Mouse (Mus musculus): ENCODE results near the gene Olfr646. TPM values are rescaled to one million over a fixed set of nuclear protein-coding genes. Genes with fewer than 3 reads are reported as not detected.

Gene Olfr646
- total and polyA plus RNA-seq, 3 experiments, result 0.33 TPM; not detected in 2

DNA sequence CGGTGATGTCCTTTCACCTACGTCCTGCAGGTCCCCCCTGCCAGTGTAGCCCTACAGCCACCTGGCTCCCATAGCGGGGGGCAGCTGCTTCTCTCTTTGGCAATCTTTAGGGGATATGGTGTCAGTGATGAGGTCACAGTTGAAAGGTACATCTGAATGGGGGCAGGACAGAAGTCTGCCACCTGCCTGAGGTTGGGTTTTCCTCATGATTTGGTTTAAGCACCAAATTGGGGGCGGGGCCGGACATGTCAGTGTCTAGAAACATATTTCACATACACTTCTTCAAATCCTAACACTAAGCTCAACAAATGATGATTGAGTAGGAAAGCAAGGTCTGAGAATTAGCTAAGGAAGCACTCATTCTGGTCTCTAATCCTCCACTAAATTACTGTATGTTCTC is 25.1 kb downstream of the Olfr646 start, which contains the start of gene Ubqln5:
Gene Ubqln5, minus strand, starts transcription at position 101 of the 400 bp plus-strand sequence.
- no peak within 1 kb of the TSS for H3K4me3 ChIP-seq (ENCODE audit: low read depth, low read length)
- no peak for ATAC-seq (ENCODE audit: extremely low read depth, insufficient number of reproducible peaks, low FRiP score, poor library complexity, severe bottlenecking)
- DNase-seq (ENCODE audit: low spot score), result no peak
- TF ChIP-seq TAL1 (conservative IDR thresholded peaks at IDR 0.05; ENCODE audit: low read depth, low read length), result no peak
- no peaks in the 10 kb centered on the region for H3K4me1 ChIP-seq (ENCODE audit: insufficient read depth, low read depth, low read length)
- no peaks in the 10 kb centered on the region for H3K9me3 ChIP-seq (replicated peaks)
- H3K27me3 ChIP-seq (ENCODE audit: insufficient read depth, low read length), result no peaks in the 10 kb centered on the region; the same call in 1 of the 2 replicates
- no peaks in the 10 kb centered on the region for H3K36me3 ChIP-seq (replicated peaks)

DNA sequence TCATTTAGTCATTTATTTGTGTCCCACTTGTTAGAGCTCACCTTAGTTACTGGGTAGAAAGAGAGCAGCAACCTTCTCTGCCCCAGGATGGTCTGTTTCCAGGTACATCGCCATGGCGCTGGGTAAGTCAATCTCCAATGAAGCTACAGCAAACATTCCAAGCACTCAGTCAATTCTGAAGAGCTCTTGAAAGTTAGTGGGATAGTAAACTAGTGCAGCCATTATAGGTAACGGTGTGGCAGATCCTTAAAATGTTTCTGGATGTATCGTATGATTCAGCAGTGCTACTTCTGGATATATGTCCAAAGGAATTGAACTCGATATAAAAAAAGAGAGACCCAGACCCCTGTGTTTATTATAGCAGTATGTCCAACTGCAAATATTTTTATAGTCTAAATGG is 32.6 kb downstream of the Olfr646 start, which contains the start of gene Olfr643:
Gene Olfr643, minus strand, starts transcription at position 101 of the 400 bp plus-strand sequence.
- Histone ChIP-seq H3K27me3 (ENCODE audit: insufficient read depth, low read length) (no peaks in the 10 kb centered on the region), H3K9me3 (replicated peaks) (no peaks in the 10 kb centered on the region), H3K4me1 (ENCODE audit: insufficient read depth, low read depth, low read length) (no peaks in the 10 kb centered on the region), H3K4me3 (ENCODE audit: low read depth, low read length) (no peak within 1 kb of the TSS), H3K36me3 (replicated peaks) (no peaks in the 10 kb centered on the region)
- no peak for TF ChIP-seq CTCF (IDR thresholded peaks at IDR 0.05; ENCODE audit: low read depth, low read length)
- TF ChIP-seq POLR2AphosphoS5 (IDR thresholded peaks at IDR 0.05; ENCODE audit: insufficient replicate concordance, low read depth, low read length), result no peak
- TF ChIP-seq GATA1 (IDR thresholded peaks at IDR 0.05; ENCODE audit: borderline replicate concordance, low read length), result no peak
- no peak for TF ChIP-seq GATA2 (IDR thresholded peaks at IDR 0.05; ENCODE audit: borderline replicate concordance, low read depth, low read length)
- no peak for TF ChIP-seq TAL1 (conservative IDR thresholded peaks at IDR 0.05; ENCODE audit: low read depth, low read length)
- ATAC-seq (ENCODE audit: extremely low read depth, insufficient number of reproducible peaks, low FRiP score, poor library complexity, severe bottlenecking) (no peak), DNase-seq (ENCODE audit: low spot score) (no peak)

DNA sequence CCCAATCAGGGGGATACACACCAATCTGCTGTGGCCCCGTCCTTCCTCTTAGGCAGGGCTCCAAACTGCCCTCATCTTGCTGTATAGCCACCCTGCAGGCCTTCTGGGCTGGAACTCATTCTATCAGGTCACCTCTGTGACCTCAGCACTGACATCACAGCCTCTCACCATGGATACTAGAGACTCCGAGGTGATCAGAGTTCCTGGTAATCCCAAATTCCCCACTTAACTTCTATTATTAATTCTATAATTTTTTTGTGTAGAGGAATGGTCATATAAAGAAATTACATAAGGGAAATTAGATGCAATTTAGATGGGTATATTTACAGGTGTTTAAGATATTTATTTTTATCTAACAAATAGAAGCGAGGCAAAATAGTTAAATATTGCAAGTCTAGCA is 38.5 kb downstream of the Olfr646 start, which contains the start of gene Ubqln3:
Gene Ubqln3, minus strand, starts transcription at position 101 of the 400 bp plus-strand sequence.
- Histone ChIP-seq H3K27me3 (ENCODE audit: insufficient read depth, low read length) (no peaks in the 10 kb centered on the region; the same call in 1 of the 2 replicates), H3K4me1 (ENCODE audit: insufficient read depth, low read depth, low read length) (no peaks in the 10 kb centered on the region), H3K4me3 (ENCODE audit: low read depth, low read length) (no peak within 1 kb of the TSS), H3K36me3 (replicated peaks) (no peaks in the 10 kb centered on the region), H3K9me3 (replicated peaks) (no peaks in the 10 kb centered on the region)
- DNase-seq (ENCODE audit: low spot score) (no peak), ATAC-seq (ENCODE audit: extremely low read depth, insufficient number of reproducible peaks, low FRiP score, poor library complexity, severe bottlenecking) (no peak)
- TF ChIP-seq GATA2 (IDR thresholded peaks at IDR 0.05; ENCODE audit: borderline replicate concordance, low read depth, low read length) (no peak), CTCF (IDR thresholded peaks at IDR 0.05; ENCODE audit: low read depth, low read length) (no peak), TAL1 (conservative IDR thresholded peaks at IDR 0.05; ENCODE audit: low read depth, low read length) (no peak), POLR2AphosphoS5 (IDR thresholded peaks at IDR 0.05; ENCODE audit: insufficient replicate concordance, low read depth, low read length) (no peak), GATA1 (IDR thresholded peaks at IDR 0.05; ENCODE audit: borderline replicate concordance, low read length) (no peak)

DNA sequence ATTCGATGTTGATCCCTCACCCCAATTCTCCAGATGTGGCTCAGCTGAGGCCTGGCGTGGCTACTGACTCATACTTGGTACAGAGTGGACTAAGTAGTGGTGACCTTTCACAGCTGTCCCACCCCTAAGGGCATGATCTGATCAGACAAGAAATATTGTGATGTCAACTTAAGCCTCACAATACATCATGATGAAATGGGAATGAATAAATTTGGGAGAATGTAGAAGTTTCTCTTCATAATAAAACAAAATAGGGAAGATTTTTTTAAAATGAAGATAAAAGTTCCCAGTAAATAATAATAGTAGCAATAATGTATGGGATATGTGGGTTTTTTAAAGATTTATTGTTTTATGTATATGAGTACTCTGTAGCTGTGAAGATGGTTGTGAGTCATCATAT is 45.8 kb downstream of the Olfr646 start, which contains the start of gene Ubqlnl:
Gene Ubqlnl, minus strand, starts transcription at position 101 of the 400 bp plus-strand sequence.
- H3K36me3 ChIP-seq (replicated peaks), result no peaks in the 10 kb centered on the region
- no peak for TF ChIP-seq CTCF (IDR thresholded peaks at IDR 0.05; ENCODE audit: low read depth, low read length)
- no peak for TF ChIP-seq TAL1 (conservative IDR thresholded peaks at IDR 0.05; ENCODE audit: low read depth, low read length)
- no peak for TF ChIP-seq POLR2AphosphoS5 (IDR thresholded peaks at IDR 0.05; ENCODE audit: insufficient replicate concordance, low read depth, low read length)
- H3K4me3 ChIP-seq (ENCODE audit: low read depth, low read length), result no peak within 1 kb of the TSS
- no peaks in the 10 kb centered on the region for H3K9me3 ChIP-seq (replicated peaks)
- no peaks in the 10 kb centered on the region for H3K4me1 ChIP-seq (ENCODE audit: insufficient read depth, low read depth, low read length)
- ATAC-seq (ENCODE audit: extremely low read depth, insufficient number of reproducible peaks, low FRiP score, poor library complexity, severe bottlenecking) (no peak), DNase-seq (ENCODE audit: low spot score) (no peak)
- no peaks in the 10 kb centered on the region; the same call in 1 of the 2 replicates for H3K27me3 ChIP-seq (ENCODE audit: insufficient read depth, low read length)

Other genes starting within 250 kb of the Olfr646 start
Only the 20 nearest of the 28 such genes appear.
- gene Olfr632, start 170.5 kb upstream of the Olfr646 start, total RNA-seq (2014; fragmentation: Nextera tagmentation), result not detected in 2 replicates
- gene Olfr632, start 170.5 kb upstream of the Olfr646 start, total RNA-seq (2017), result 0.16 TPM in 1 of 2 replicates, not detected in the other
- gene Olfr632, start 170.5 kb upstream of the Olfr646 start, polyA plus RNA-seq (2012), result not detected in 2 replicates
- not detected in 2 replicates for gene Olfr633, start 160.4 kb upstream of the Olfr646 start, total RNA-seq (2014; fragmentation: Nextera tagmentation)
- gene Olfr633, start 160.4 kb upstream of the Olfr646 start, total RNA-seq (2017), result 0.11 and 0.35 TPM in 2 replicates
- not detected in 2 replicates for gene Olfr633, start 160.4 kb upstream of the Olfr646 start, polyA plus RNA-seq (2012)
- gene Olfr635, start 133.7 kb upstream of the Olfr646 start, total RNA-seq (2014; fragmentation: Nextera tagmentation), result not detected in 2 replicates
- 0.12 and 0.33 TPM in 2 replicates for gene Olfr635, start 133.7 kb upstream of the Olfr646 start, total RNA-seq (2017)
- gene Olfr635, start 133.7 kb upstream of the Olfr646 start, polyA plus RNA-seq (2012), result not detected in 2 replicates
- gene Olfr638, start 106.1 kb upstream of the Olfr646 start, total RNA-seq (2014; fragmentation: Nextera tagmentation), result not detected in 2 replicates
- gene Olfr638, start 106.1 kb upstream of the Olfr646 start, total RNA-seq (2017), result not detected in 2 replicates
- not detected in 2 replicates for gene Olfr638, start 106.1 kb upstream of the Olfr646 start, polyA plus RNA-seq (2012)
- not detected in 2 replicates for gene Olfr639, start 87.6 kb upstream of the Olfr646 start, total RNA-seq (2014; fragmentation: Nextera tagmentation)
- gene Olfr639, start 87.6 kb upstream of the Olfr646 start, total RNA-seq (2017), result 0.17 and 0.22 TPM in 2 replicates
- not detected in 2 replicates for gene Olfr639, start 87.6 kb upstream of the Olfr646 start, polyA plus RNA-seq (2012)
- gene Olfr640, start 79.3 kb upstream of the Olfr646 start, total RNA-seq (2014; fragmentation: Nextera tagmentation), result not detected in 2 replicates
- 0.11 and 0.17 TPM in 2 replicates for gene Olfr640, start 79.3 kb upstream of the Olfr646 start, total RNA-seq (2017)
- gene Olfr640, start 79.3 kb upstream of the Olfr646 start, polyA plus RNA-seq (2012), result not detected in 2 replicates
- not detected in 2 replicates for gene Olfr641, start 69.4 kb upstream of the Olfr646 start, total RNA-seq (2014; fragmentation: Nextera tagmentation)
- 0.12 TPM in 1 of 2 replicates, not detected in the other for gene Olfr641, start 69.4 kb upstream of the Olfr646 start, total RNA-seq (2017)
- not detected in 2 replicates for gene Olfr641, start 69.4 kb upstream of the Olfr646 start, polyA plus RNA-seq (2012)
- gene Olfr642, start 52.2 kb upstream of the Olfr646 start, total RNA-seq (2014; fragmentation: Nextera tagmentation), result not detected in 2 replicates
- 0.11 and 0.12 TPM in 2 replicates for gene Olfr642, start 52.2 kb upstream of the Olfr646 start, total RNA-seq (2017)
- not detected in 2 replicates for gene Olfr642, start 52.2 kb upstream of the Olfr646 start, polyA plus RNA-seq (2012)
- gene 4930516K23Rik, start 43.4 kb upstream of the Olfr646 start, total RNA-seq (2014; fragmentation: Nextera tagmentation), result not detected in 2 replicates
- gene 4930516K23Rik, start 43.4 kb upstream of the Olfr646 start, total RNA-seq (2017), result 0.05 and 0.23 TPM in 2 replicates
- not detected in 2 replicates for gene 4930516K23Rik, start 43.4 kb upstream of the Olfr646 start, polyA plus RNA-seq (2012)
- not detected in 2 replicates for gene Olfr644, start 33.0 kb upstream of the Olfr646 start, total RNA-seq (2014; fragmentation: Nextera tagmentation)
- gene Olfr644, start 33.0 kb upstream of the Olfr646 start, total RNA-seq (2017), result 0.17 and 0.76 TPM in 2 replicates
- not detected in 2 replicates for gene Olfr644, start 33.0 kb upstream of the Olfr646 start, polyA plus RNA-seq (2012)
- gene Olfr645, start 19.4 kb upstream of the Olfr646 start, total RNA-seq (2014; fragmentation: Nextera tagmentation), result not detected in 2 replicates
- 0.05 and 0.12 TPM in 2 replicates for gene Olfr645, start 19.4 kb upstream of the Olfr646 start, total RNA-seq (2017)
- gene Olfr645, start 19.4 kb upstream of the Olfr646 start, polyA plus RNA-seq (2012), result not detected in 2 replicates
- not detected in 2 replicates for gene Ubqln5, start 25.0 kb downstream of the Olfr646 start, total RNA-seq (2014; fragmentation: Nextera tagmentation)
- gene Ubqln5, start 25.0 kb downstream of the Olfr646 start, total RNA-seq (2017), result not detected in 2 replicates
- not detected in 2 replicates for gene Ubqln5, start 25.0 kb downstream of the Olfr646 start, polyA plus RNA-seq (2012)
- not detected in 2 replicates for gene Olfr643, start 32.5 kb downstream of the Olfr646 start, total RNA-seq (2014; fragmentation: Nextera tagmentation)
- gene Olfr643, start 32.5 kb downstream of the Olfr646 start, total RNA-seq (2017), result not detected in 2 replicates
- not detected in 2 replicates for gene Olfr643, start 32.5 kb downstream of the Olfr646 start, polyA plus RNA-seq (2012)
- not detected in 2 replicates for gene Ubqln3, start 38.4 kb downstream of the Olfr646 start, total RNA-seq (2014; fragmentation: Nextera tagmentation)
- gene Ubqln3, start 38.4 kb downstream of the Olfr646 start, total RNA-seq (2017), result 0.22 TPM in 1 of 2 replicates, not detected in the other
- gene Ubqln3, start 38.4 kb downstream of the Olfr646 start, polyA plus RNA-seq (2012), result not detected in 2 replicates
- not detected in 2 replicates for gene Ubqlnl, start 45.7 kb downstream of the Olfr646 start, total RNA-seq (2014; fragmentation: Nextera tagmentation)
- 0.06 TPM in 1 of 2 replicates, not detected in the other for gene Ubqlnl, start 45.7 kb downstream of the Olfr646 start, total RNA-seq (2017)
- not detected in 2 replicates for gene Ubqlnl, start 45.7 kb downstream of the Olfr646 start, polyA plus RNA-seq (2012)
- not detected in 2 replicates for gene Olfm5, start 60.0 kb downstream of the Olfr646 start, total RNA-seq (2014; fragmentation: Nextera tagmentation)
- 0.16 TPM in 1 of 2 replicates, not detected in the other for gene Olfm5, start 60.0 kb downstream of the Olfr646 start, total RNA-seq (2017)
- not detected in 2 replicates for gene Olfm5, start 60.0 kb downstream of the Olfr646 start, polyA plus RNA-seq (2012)
- not detected in 2 replicates for gene Olfr648, start 78.5 kb downstream of the Olfr646 start, total RNA-seq (2014; fragmentation: Nextera tagmentation)
- 0.22 and 0.23 TPM in 2 replicates for gene Olfr648, start 78.5 kb downstream of the Olfr646 start, total RNA-seq (2017)
- not detected in 2 replicates for gene Olfr648, start 78.5 kb downstream of the Olfr646 start, polyA plus RNA-seq (2012)
- gene Olfr649, start 91.1 kb downstream of the Olfr646 start, total RNA-seq (2014; fragmentation: Nextera tagmentation), result not detected in 2 replicates
- 0.22 TPM in 1 of 2 replicates, not detected in the other for gene Olfr649, start 91.1 kb downstream of the Olfr646 start, total RNA-seq (2017)
- gene Olfr649, start 91.1 kb downstream of the Olfr646 start, polyA plus RNA-seq (2012), result not detected in 2 replicates
- 0.23 TPM in 1 of 2 replicates, not detected in the other for gene Trim6, start 113.9 kb downstream of the Olfr646 start, total RNA-seq (2014; fragmentation: Nextera tagmentation)
- 0.05 TPM in 1 of 2 replicates, not detected in the other for gene Trim6, start 113.9 kb downstream of the Olfr646 start, total RNA-seq (2017)
- gene Trim6, start 113.9 kb downstream of the Olfr646 start, polyA plus RNA-seq (2012), result not detected in 2 replicates
- 1.7 and 4.9 TPM in 2 replicates for gene Trim34a, start 139.6 kb downstream of the Olfr646 start, total RNA-seq (2014; fragmentation: Nextera tagmentation)
- gene Trim34a, start 139.6 kb downstream of the Olfr646 start, total RNA-seq (2017), result 6.9 and 8.6 TPM in 2 replicates
- 0.22 and 0.25 TPM in 2 replicates for gene Trim34a, start 139.6 kb downstream of the Olfr646 start, polyA plus RNA-seq (2012)

Measured in G1E (cell line).